Mouse (Mus musculus) liver, adult 2 months (tissue): ENCODE data around the gene Brdt. TPM values are rescaled to one million over a fixed set of nuclear protein-coding genes. Genes with fewer than 3 reads are reported as not detected.

ENCODE experiments used
- DNase-seq: peaks from one replicate; pipeline ENCODE4 v3.0.0-alpha.2; 2011; ENCODE audit warnings: low read depth, low spot score; ENCODE audit errors: extremely low read depth
- H3K27ac ChIP-seq: fragments of 200-500 bp; replicated peaks from 2 replicates; pipeline ENCODE4 v1.5.1; 2012; ENCODE audit warnings: low read depth, mild to moderate bottlenecking, control low read depth, inconsistent platforms, low read length; ENCODE audit not compliant: insufficient read depth
- H3K27me3 ChIP-seq: fragments of 200-500 bp; 2 replicates; pipeline ENCODE4 v1.6.1; 2012; ENCODE audit warnings: mild to moderate bottlenecking, moderate library complexity, low read length, inconsistent platforms; ENCODE audit not compliant: control insufficient read depth, insufficient read depth
- H3K36me3 ChIP-seq: fragments of 200-500 bp; 2 replicates; pipeline ENCODE4 v1.6.1; 2012; ENCODE audit warnings: low read length, inconsistent platforms; ENCODE audit not compliant: control insufficient read depth, insufficient read depth
- H3K4me1 ChIP-seq: fragments of 200-500 bp; 2 replicates; pipeline ENCODE4 v1.6.1; 2011; ENCODE audit warnings: low read length; ENCODE audit not compliant: control insufficient read depth, insufficient read depth
- H3K4me3 ChIP-seq: fragments of 200-500 bp; 2 replicates; pipeline ENCODE4 v1.5.1; 2011; ENCODE audit warnings: low read depth, mild to moderate bottlenecking, control low read depth, low read length, moderate library complexity; ENCODE audit not compliant: insufficient read depth
- H3K79me2 ChIP-seq: fragments of 200-500 bp; 2 replicates; pipeline ENCODE4 v1.6.1; 2012; ENCODE audit warnings: inconsistent platforms, mild to moderate bottlenecking, low read length, moderate library complexity; ENCODE audit not compliant: control insufficient read depth, insufficient read depth
- H3K9ac ChIP-seq: fragments of 200-500 bp; 2 replicates; pipeline ENCODE4 v1.6.1; 2012; ENCODE audit warnings: low read depth, mild to moderate bottlenecking, control low read depth, inconsistent platforms, low read length
- CTCF ChIP-seq: fragments of 200-500 bp; IDR thresholded peaks from 2 replicates; pipeline ENCODE4 v1.5.1; 2011; ENCODE audit warnings: low read depth, low read length, control low read depth
- POLR2A ChIP-seq: fragments of 200-500 bp; IDR thresholded peaks from 2 replicates; pipeline ENCODE4 v1.6.1; 2011; ENCODE audit warnings: low read length, control low read depth; ENCODE audit not compliant: insufficient read depth; ENCODE audit errors: extremely low read depth
- WGBS: fragments of 180-500 bp; shearing (Covaris S2); methylation state at CpG from one replicate; pipeline ENCODE4 v1.1.7; 2018; 5-methylcytosine and 5-hydroxymethylcytosine counted together
- polyA plus RNA-seq: library from polyadenylated mRNA; depleted of rRNA; stranded (reverse); fragments of >200 nt; gene quantifications from 2 replicates; pipeline ENCODE4 v1.2.3, GENCODE M21; 2012
- total RNA-seq: library from RNA; depleted of rRNA; stranded (reverse); fragments of >200 nt; gene quantifications from 2 replicates; pipeline ENCODE4 v1.2.3, GENCODE M21; 2014

Gene Brdt
- total and polyA plus RNA-seq, 2 experiments: 0.81 to 1.8 TPM

DNA sequence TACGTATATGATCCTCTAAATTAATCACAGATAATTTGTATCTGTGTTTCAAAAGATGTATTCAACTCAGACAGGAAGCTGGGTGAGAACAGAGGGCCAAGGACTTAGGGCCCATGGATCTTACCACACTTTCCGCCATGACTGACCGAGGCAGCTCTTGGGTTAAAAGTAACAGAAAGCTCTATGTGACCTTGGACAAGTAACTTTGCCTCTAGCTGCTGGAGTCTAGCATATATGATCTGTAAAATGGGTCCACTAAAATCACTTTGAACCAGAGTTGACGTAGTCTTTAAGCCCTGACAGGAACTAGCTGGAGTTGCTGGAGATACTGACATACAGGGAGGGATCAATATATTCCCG, 43.1 kb upstream of the Brdt start:
- no peaks in the 10 kb centered on the region for H3K27me3 ChIP-seq
- no peak for TF ChIP-seq POLR2A
- TF ChIP-seq CTCF: no peak
- peaks cover 7% of the 10 kb centered on the region for H3K4me1 ChIP-seq
- no peak overlapping the region for H3K27ac ChIP-seq
- DNase-seq: no peak
- H3K79me2 ChIP-seq: no peaks in the 10 kb centered on the region; the same call in 1 of the 2 replicates
- no peaks in the 10 kb centered on the region for H3K36me3 ChIP-seq
- 0 out of 2 replicates have a peak overlapping the region, but pooled peaks have one; percentile 11 for H3K9ac ChIP-seq
- WGBS: 62% methylated on average over 5 of the region's 5 CpGs
- peak overlapping the region; percentile 88; the same call in 1 of the 2 replicates for H3K4me3 ChIP-seq

- whole genome bisulfite sequencing: 1% methylated on average over 62 of the region's 62 CpGs
- no peaks in the 10 kb centered on the region for H3K27me3 ChIP-seq
- no peaks in the 10 kb centered on the region for H3K36me3 ChIP-seq
- DNase-seq: no peak
- H3K79me2 ChIP-seq: no peaks in the 10 kb centered on the region; the same call in 1 of the 2 replicates
- H3K4me3 ChIP-seq: peak overlapping the region; percentile 88
- peaks cover 4% of the 10 kb centered on the region for H3K4me1 ChIP-seq
- 0 out of 2 replicates have a peak, but pooled peaks have one; percentile 6 for TF ChIP-seq POLR2A
- TF ChIP-seq CTCF: no peak
- H3K27ac ChIP-seq: peak overlapping the region; percentile 45
- peak overlapping the region; percentile 86 for H3K9ac ChIP-seq
Measured at GRCm38 (mm10) chr5:107288427-107289233, 42.3 kb upstream of the Brdt start.

- Histone ChIP-seq H3K79me2 (no peaks in the 10 kb centered on the region; the same call in 1 of the 2 replicates), H3K4me1 (no peaks in the 10 kb centered on the region), H3K27ac (peak within 1 kb of the TSS; percentile 45), H3K4me3 (peak within 1 kb of the TSS; percentile 88), H3K9ac (peak within 1 kb of the TSS; percentile 86), H3K27me3 (no peaks in the 10 kb centered on the region), H3K36me3 (no peaks in the 10 kb centered on the region)
- peak; percentile 24 for DNase-seq
- TF ChIP-seq POLR2A (0 out of 2 replicates have a peak, but pooled peaks have one; percentile 19), CTCF (peak; percentile 50)
- under 1% methylated on average over 54 of the region's 54 CpGs for WGBS
Measured at GRCm38 (mm10) chr5:107289234-107289764, 41.7 kb upstream of the Brdt start, which contains the start of gene Tgfbr3. Gene Tgfbr3 (minus strand): TSS chr5:107289629.

DNA sequence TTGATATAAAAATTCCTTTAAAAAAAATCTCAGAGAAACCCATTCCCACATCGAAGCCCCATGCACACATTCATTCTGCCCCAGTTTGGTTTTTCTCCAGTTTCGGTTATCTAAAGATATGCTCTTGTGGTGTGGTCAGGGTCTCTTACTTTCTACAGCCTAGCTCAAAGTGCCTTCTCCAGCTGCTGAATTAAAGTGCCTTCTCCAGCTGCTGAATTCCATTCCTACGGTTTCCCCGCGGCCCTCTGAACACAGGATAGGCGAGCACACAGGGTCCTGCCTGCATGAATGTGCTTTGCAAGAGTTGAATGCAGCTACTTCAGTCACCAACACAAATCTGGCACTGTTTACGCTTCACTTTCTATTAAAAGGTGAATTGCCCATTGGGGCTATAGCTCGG, 41.0 kb upstream of the Brdt start:
- H3K79me2 ChIP-seq: no peaks in the 10 kb centered on the region; the same call in 1 of the 2 replicates
- no peaks in the 10 kb centered on the region for H3K4me1 ChIP-seq
- no peaks in the 10 kb centered on the region for H3K36me3 ChIP-seq
- TF ChIP-seq CTCF (no peak), POLR2A (no peak)
- H3K4me3 ChIP-seq: no peak overlapping the region
- 65% methylated on average over 8 of the region's 8 CpGs for WGBS
- H3K9ac ChIP-seq: no peak overlapping the region
- H3K27ac ChIP-seq: no peak overlapping the region
- H3K27me3 ChIP-seq: no peaks in the 10 kb centered on the region
- DNase-seq: no peak

DNA sequence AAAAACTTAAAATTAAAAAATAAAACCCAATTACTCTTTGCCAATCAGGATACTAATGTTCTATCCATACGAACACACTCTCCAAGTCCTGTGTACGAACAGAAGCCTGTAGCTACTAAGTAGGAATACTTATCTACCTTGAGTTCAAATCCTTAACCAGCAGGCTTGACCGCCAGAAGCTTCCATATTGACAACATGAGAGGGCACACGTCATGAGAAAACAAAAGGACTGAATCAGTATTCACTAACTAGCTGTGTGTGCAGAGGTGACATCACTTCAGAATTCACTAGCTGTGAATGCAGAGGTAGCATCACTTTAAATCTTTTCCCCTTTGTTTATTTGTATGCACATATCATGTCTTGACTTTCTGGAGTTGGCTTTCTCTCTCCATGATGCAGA, 36.9 kb upstream of the Brdt start:
- WGBS: 89% methylated on average over 4 of the region's 4 CpGs
- Histone ChIP-seq H3K4me3 (no peak overlapping the region), H3K4me1 (no peaks in the 10 kb centered on the region)

More for the DNA sequence above, 36.9 kb upstream of the Brdt start:
- H3K27ac ChIP-seq: no peak overlapping the region
- H3K79me2 ChIP-seq: no peaks in the 10 kb centered on the region
- no peaks in the 10 kb centered on the region for H3K36me3 ChIP-seq
- no peaks in the 10 kb centered on the region for H3K27me3 ChIP-seq
- no peak overlapping the region for H3K9ac ChIP-seq
- DNase-seq: no peak
- TF ChIP-seq CTCF (no peak), POLR2A (no peak)
